Mouse (Mus musculus): ENCODE results near the gene Rnf144b.

DNA sequence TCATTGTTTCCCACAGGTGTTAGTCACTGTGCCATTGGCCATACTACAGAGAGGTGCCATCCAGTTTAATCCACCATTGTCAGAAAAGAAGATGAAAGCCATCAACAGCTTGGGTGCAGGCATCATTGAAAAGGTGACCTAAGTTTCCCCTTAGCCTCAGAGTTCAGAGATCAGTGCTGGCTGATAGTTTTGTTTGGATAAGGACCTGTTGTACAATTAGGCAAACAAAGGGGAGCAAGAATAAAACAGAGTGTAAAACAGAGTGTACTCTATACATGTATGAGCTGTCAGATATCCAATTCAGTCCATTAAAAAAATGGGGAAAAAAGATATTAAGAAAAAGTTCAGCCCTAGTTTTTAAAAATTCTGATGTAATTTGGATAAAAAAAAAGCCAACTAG, 45.1 kb upstream of the Rnf144b start:
- TF ChIP-seq CTCF (IDR thresholded peaks at IDR 0.05; ENCODE audit: borderline replicate concordance, control insufficient read depth, extremely low read depth, insufficient read depth, low read length, poor library complexity), result no peak
- TF ChIP-seq POLR2A (IDR thresholded peaks at IDR 0.05; ENCODE audit: control insufficient read depth, extremely low read depth, insufficient read depth, low read length, poor library complexity), result no peak

Data from thymus, adult 2 months (tissue).